Mouse (Mus musculus): ENCODE measurements around the gene Hist1h2bk.

Gene Hist1h2bk

GRCm38 (mm10) chr13:22035267-22036148, at the start of gene Hist1h2bk, which contains the start of gene Hist1h2ah:
Gene Hist1h2bk, plus strand, starts transcription at chr13:22035870.
Gene Hist1h2ah, minus strand, starts transcription at chr13:22035568.
- DNase-seq (ENCODE audit: low spot score) = peak; percentile 88

GRCm38 (mm10) chr13:21992550-21992949, 43.1 kb upstream of the Hist1h2bk start:
- no peak for DNase-seq (ENCODE audit: low spot score)

GRCm38 (mm10) chr13:21993957-21994738, 41.5 kb upstream of the Hist1h2bk start:
- no peak for DNase-seq (ENCODE audit: low spot score)

GRCm38 (mm10) chr13:21994896-21995295, 40.8 kb upstream of the Hist1h2bk start:
- DNase-seq (ENCODE audit: low spot score) = no peak

GRCm38 (mm10) chr13:21995331-21995914, 40.2 kb upstream of the Hist1h2bk start:
- no peak for DNase-seq (ENCODE audit: low spot score)

- no peak for DNase-seq (ENCODE audit: low spot score)
Measured at GRCm38 (mm10) chr13:21996101-21996839, 39.4 kb upstream of the Hist1h2bk start.

GRCm38 (mm10) chr13:21996840-21997185, 38.9 kb upstream of the Hist1h2bk start:
- no peak for DNase-seq (ENCODE audit: low spot score)

- DNase-seq (ENCODE audit: low spot score) = no peak
Measured at GRCm38 (mm10) chr13:21997201-21997820, 38.4 kb upstream of the Hist1h2bk start.

- no peak for DNase-seq (ENCODE audit: low spot score)
Measured at GRCm38 (mm10) chr13:21997821-21998220, 37.8 kb upstream of the Hist1h2bk start.

GRCm38 (mm10) chr13:21998412-21998811, 37.3 kb upstream of the Hist1h2bk start:
- DNase-seq (ENCODE audit: low spot score) = no peak

- no peak for DNase-seq (ENCODE audit: low spot score)
Measured at GRCm38 (mm10) chr13:21999147-21999546, 36.5 kb upstream of the Hist1h2bk start.

- DNase-seq (ENCODE audit: low spot score) = no peak
Measured at GRCm38 (mm10) chr13:22001346-22001745, 34.3 kb upstream of the Hist1h2bk start.

GRCm38 (mm10) chr13:22001823-22002222, 33.8 kb upstream of the Hist1h2bk start:
- DNase-seq (ENCODE audit: low spot score) = no peak

- DNase-seq (ENCODE audit: low spot score) = no peak
Measured at GRCm38 (mm10) chr13:22005605-22006333, 29.9 kb upstream of the Hist1h2bk start.

- no peak for DNase-seq (ENCODE audit: low spot score)
Measured at GRCm38 (mm10) chr13:22006334-22007120, 29.1 kb upstream of the Hist1h2bk start.

- no peak for DNase-seq (ENCODE audit: low spot score)
Measured at GRCm38 (mm10) chr13:22007121-22007510, 28.6 kb upstream of the Hist1h2bk start.

GRCm38 (mm10) chr13:22007872-22008271, 27.8 kb upstream of the Hist1h2bk start:
- DNase-seq (ENCODE audit: low spot score) = no peak

- no peak for DNase-seq (ENCODE audit: low spot score)
Measured at GRCm38 (mm10) chr13:22008707-22009106, 27.0 kb upstream of the Hist1h2bk start.

- no peak for DNase-seq (ENCODE audit: low spot score)
Measured at GRCm38 (mm10) chr13:22009642-22010041, 26.0 kb upstream of the Hist1h2bk start, which contains the start of gene Prss16. Gene Prss16, minus strand, starts transcription at chr13:22009742.

- DNase-seq (ENCODE audit: low spot score) = no peak
Measured at GRCm38 (mm10) chr13:22013716-22014115, 22.0 kb upstream of the Hist1h2bk start.
